Mouse (Mus musculus) heart, embryonic 11.5 days (tissue): ENCODE results near the gene Clpx. TPM values are rescaled to one million over a fixed set of nuclear protein-coding genes. Genes with fewer than 3 reads are reported as not detected.
"Not testable (repeated sequence)": the region's sequence is repeated elsewhere in the genome, so short reads cannot be mapped to it uniquely, and the experiment has no call there.

Experiments used
- ATAC-seq: fragments of 200-750 bp; cut with Nextera tagmentation; replicated peaks from 2 replicates; pipeline ENCODE4 v1.8.0; 2017; ENCODE audit warnings: moderate library complexity; ENCODE audit not compliant: insufficient number of reproducible peaks, low FRiP score, low TSS enrichment
- H3K27ac ChIP-seq: fragments of 300-500 bp; sonication (generic); 2 replicates; pipeline ENCODE4 v1.5.1; 2014; ENCODE audit warnings: mild to moderate bottlenecking, low read depth, low read length
- H3K27me3 ChIP-seq: fragments of 300-500 bp; sonication (generic); 2 replicates; pipeline ENCODE4 v1.6.1; 2014; ENCODE audit warnings: mild to moderate bottlenecking, low read length, mixed read lengths; ENCODE audit not compliant: control insufficient read depth, insufficient read depth
- H3K36me3 ChIP-seq: fragments of 300-500 bp; sonication (generic); 2 replicates; pipeline ENCODE4 v1.6.1; 2014; ENCODE audit warnings: mild to moderate bottlenecking, low read length, moderate library complexity, mixed read lengths; ENCODE audit not compliant: control insufficient read depth, insufficient read depth
- H3K4me1 ChIP-seq: fragments of 300-500 bp; sonication (generic); 2 replicates; pipeline ENCODE4 v1.6.1; 2014; ENCODE audit warnings: low read length; ENCODE audit not compliant: control insufficient read depth, insufficient read depth
- H3K4me2 ChIP-seq: fragments of 300-500 bp; sonication (generic); 2 replicates; pipeline ENCODE4 v1.6.1; 2014; ENCODE audit warnings: mild to moderate bottlenecking, moderate library complexity
- H3K4me3 ChIP-seq: fragments of 300-500 bp; sonication (generic); 2 replicates; pipeline ENCODE4 v1.5.1; 2014; ENCODE audit warnings: low read depth, low read length
- H3K9ac ChIP-seq: fragments of 300-500 bp; sonication (generic); 2 replicates; pipeline ENCODE4 v1.6.1; 2014; ENCODE audit warnings: mild to moderate bottlenecking, low read depth, low read length, moderate library complexity
- H3K9me3 ChIP-seq: fragments of 300-500 bp; sonication (generic); replicated peaks from 2 replicates; pipeline ENCODE4 v1.6.1; 2016; ENCODE audit warnings: low read length; ENCODE audit not compliant: control insufficient read depth
- WGBS: fragments of 180-500 bp; shearing (Covaris S2); extraction: QIAGEN DNeasy Blood & Tissue Kit; methylation state at CpG from one replicate; pipeline ENCODE4 v1.1.7; 2014; ENCODE audit not compliant: insufficient replicate concordance; 5-methylcytosine and 5-hydroxymethylcytosine counted together
- polyA plus RNA-seq: library from polyadenylated mRNA; unstranded; fragments of >200 nt; fragmentation: Nextera tagmentation; extraction: Ambion mirVana; gene quantifications from 2 replicates; pipeline ENCODE4 v1.2.1, GENCODE M21; 2014

Gene Clpx
- polyA plus RNA-seq, 1 experiment from 2014 or later = 42.9 TPM

GRCm38 (mm10) chr9:65312669-65313357 is 18.8 kb downstream of the Clpx start:
- Histone ChIP-seq H3K9me3 (no peaks in the 10 kb centered on the region), H3K4me2 (no peak overlapping the region), H3K9ac (no peak overlapping the region), H3K4me3 (no peak overlapping the region), H3K4me1 (no peaks in the 10 kb centered on the region), H3K27ac (no peak overlapping the region), H3K27me3 (no peaks in the 10 kb centered on the region), H3K36me3 (peaks cover 22% of the 10 kb centered on the region)
- ATAC-seq = peak; percentile 67
- 94% methylated on average over 4 of the region's 4 CpGs for WGBS

- WGBS = 97% methylated on average over 1 of the region's 1 CpGs
- Histone ChIP-seq H3K4me1 (no peaks in the 10 kb centered on the region), H3K9me3 (no peaks in the 10 kb centered on the region), H3K9ac (no peak overlapping the region), H3K36me3 (peaks cover 23% of the 10 kb centered on the region), H3K4me3 (no peak overlapping the region), H3K27ac (no peak overlapping the region), H3K27me3 (no peaks in the 10 kb centered on the region), H3K4me2 (no peak overlapping the region)
- no peak for ATAC-seq
Observed at GRCm38 (mm10) chr9:65313846-65314245, 19.8 kb downstream of the Clpx start.

GRCm38 (mm10) chr9:65322255-65322900 is 28.3 kb downstream of the Clpx start:
- Histone ChIP-seq H3K9ac (no peak overlapping the region), H3K27ac (no peak overlapping the region), H3K9me3 (no peaks in the 10 kb centered on the region), H3K4me1 (no peaks in the 10 kb centered on the region), H3K4me2 (no peak overlapping the region), H3K27me3 (no peaks in the 10 kb centered on the region), H3K36me3 (peaks cover 17% of the 10 kb centered on the region), H3K4me3 (no peak overlapping the region)
- 89% methylated on average over 11 of the region's 11 CpGs for WGBS
- no peak for ATAC-seq

- no peak overlapping the region for H3K4me3 ChIP-seq
- H3K27me3 ChIP-seq = no peaks in the 10 kb centered on the region
- no peak overlapping the region for H3K4me2 ChIP-seq
- no peaks in the 10 kb centered on the region for H3K9me3 ChIP-seq
- H3K36me3 ChIP-seq = peaks cover 15% of the 10 kb centered on the region
- H3K4me1 ChIP-seq = no peaks in the 10 kb centered on the region
- H3K9ac ChIP-seq = no peak overlapping the region
- no peak overlapping the region for H3K27ac ChIP-seq
- no peak for ATAC-seq
Observed at GRCm38 (mm10) chr9:65325971-65326370, 31.9 kb downstream of the Clpx start.

GRCm38 (mm10) chr9:65327371-65327770 is 33.3 kb downstream of the Clpx start:
- no peak overlapping the region for H3K4me3 ChIP-seq
- no peak overlapping the region for H3K9ac ChIP-seq
- WGBS = 90% methylated on average over 2 of the region's 2 CpGs
- no peaks in the 10 kb centered on the region for H3K27me3 ChIP-seq
- peaks cover 15% of the 10 kb centered on the region for H3K36me3 ChIP-seq
- ATAC-seq = no peak
- H3K27ac ChIP-seq = no peak overlapping the region
- H3K4me2 ChIP-seq = no peak overlapping the region
- H3K4me1 ChIP-seq = no peaks in the 10 kb centered on the region
- no peaks in the 10 kb centered on the region for H3K9me3 ChIP-seq

- H3K9me3 ChIP-seq = no peaks in the 10 kb centered on the region
- H3K9ac ChIP-seq = no peak overlapping the region
- no peaks in the 10 kb centered on the region for H3K4me1 ChIP-seq
- no peak overlapping the region for H3K27ac ChIP-seq
- WGBS = 86% methylated on average over 5 of the region's 5 CpGs
- peaks cover 2% of the 10 kb centered on the region; the same call in 1 of the 2 replicates for H3K36me3 ChIP-seq
- no peaks in the 10 kb centered on the region for H3K27me3 ChIP-seq
- no peak overlapping the region for H3K4me2 ChIP-seq
- ATAC-seq = no peak
- no peak overlapping the region for H3K4me3 ChIP-seq
Observed at GRCm38 (mm10) chr9:65333958-65334357, 39.9 kb downstream of the Clpx start.

- H3K4me2 ChIP-seq = no peak overlapping the region
- H3K9ac ChIP-seq = no peak overlapping the region
- H3K9me3 ChIP-seq = no peaks in the 10 kb centered on the region
- no peak overlapping the region for H3K27ac ChIP-seq
- no peaks in the 10 kb centered on the region for H3K4me1 ChIP-seq
- no peak overlapping the region for H3K4me3 ChIP-seq
- no peak for ATAC-seq
- 81% methylated on average over 4 of the region's 4 CpGs for WGBS
- no peaks in the 10 kb centered on the region for H3K36me3 ChIP-seq
- no peaks in the 10 kb centered on the region for H3K27me3 ChIP-seq
Observed at GRCm38 (mm10) chr9:65339146-65339545, 45.1 kb downstream of the Clpx start.

GRCm38 (mm10) chr9:65340414-65340813 is 46.4 kb downstream of the Clpx start:
- H3K4me1 ChIP-seq = no peaks in the 10 kb centered on the region
- no peak overlapping the region for H3K27ac ChIP-seq
- 78% methylated on average over 2 of the region's 2 CpGs for WGBS
- H3K4me3 ChIP-seq = no peak overlapping the region
- H3K9ac ChIP-seq = no peak overlapping the region
- no peaks in the 10 kb centered on the region for H3K36me3 ChIP-seq
- no peaks in the 10 kb centered on the region for H3K27me3 ChIP-seq
- H3K4me2 ChIP-seq = no peak overlapping the region
- ATAC-seq = no peak
- no peaks in the 10 kb centered on the region for H3K9me3 ChIP-seq

- peak overlapping the region; percentile 96 for H3K4me3 ChIP-seq
- ATAC-seq, H3K36me3 ChIP-seq, H3K9me3 ChIP-seq, H3K27me3 ChIP-seq, H3K4me1 ChIP-seq: not testable (repeated sequence)
- H3K4me2 ChIP-seq = peak overlapping the region; percentile 90
- peak overlapping the region; percentile 98 for H3K27ac ChIP-seq
- WGBS = 70% methylated on average over 11 of the region's 11 CpGs
- H3K9ac ChIP-seq = peak overlapping the region; percentile 97
Observed at GRCm38 (mm10) chr9:65345439-65345838, 51.4 kb downstream of the Clpx start.
